Mouse (Mus musculus) heart, embryonic 11.5 days (tissue): ENCODE results near the gene Rpl7l1. TPM values are rescaled to one million over a fixed set of nuclear protein-coding genes. Genes with fewer than 3 reads are reported as not detected.
"Not testable (repeated sequence)": the region's sequence is repeated elsewhere in the genome, so short reads cannot be mapped to it uniquely, and the experiment has no call there.

Experiments
- ATAC-seq: fragments of 200-750 bp; cut with Nextera tagmentation; replicated peaks from 2 replicates; pipeline ENCODE4 v1.8.0; 2017; ENCODE audit warnings: moderate library complexity; ENCODE audit not compliant: insufficient number of reproducible peaks, low FRiP score, low TSS enrichment
- H3K27ac ChIP-seq: fragments of 300-500 bp; sonication (generic); 2 replicates; pipeline ENCODE4 v1.5.1; 2014; ENCODE audit warnings: mild to moderate bottlenecking, low read depth, low read length
- H3K27me3 ChIP-seq: fragments of 300-500 bp; sonication (generic); 2 replicates; pipeline ENCODE4 v1.6.1; 2014; ENCODE audit warnings: mild to moderate bottlenecking, low read length, mixed read lengths; ENCODE audit not compliant: control insufficient read depth, insufficient read depth
- H3K36me3 ChIP-seq: fragments of 300-500 bp; sonication (generic); 2 replicates; pipeline ENCODE4 v1.6.1; 2014; ENCODE audit warnings: mild to moderate bottlenecking, low read length, moderate library complexity, mixed read lengths; ENCODE audit not compliant: control insufficient read depth, insufficient read depth
- H3K4me1 ChIP-seq: fragments of 300-500 bp; sonication (generic); 2 replicates; pipeline ENCODE4 v1.6.1; 2014; ENCODE audit warnings: low read length; ENCODE audit not compliant: control insufficient read depth, insufficient read depth
- H3K4me2 ChIP-seq: fragments of 300-500 bp; sonication (generic); 2 replicates; pipeline ENCODE4 v1.6.1; 2014; ENCODE audit warnings: mild to moderate bottlenecking, moderate library complexity
- H3K4me3 ChIP-seq: fragments of 300-500 bp; sonication (generic); 2 replicates; pipeline ENCODE4 v1.5.1; 2014; ENCODE audit warnings: low read depth, low read length
- H3K9ac ChIP-seq: fragments of 300-500 bp; sonication (generic); 2 replicates; pipeline ENCODE4 v1.6.1; 2014; ENCODE audit warnings: mild to moderate bottlenecking, low read depth, low read length, moderate library complexity
- H3K9me3 ChIP-seq: fragments of 300-500 bp; sonication (generic); replicated peaks from 2 replicates; pipeline ENCODE4 v1.6.1; 2016; ENCODE audit warnings: low read length; ENCODE audit not compliant: control insufficient read depth
- WGBS: fragments of 180-500 bp; shearing (Covaris S2); extraction: QIAGEN DNeasy Blood & Tissue Kit; methylation state at CpG from one replicate; pipeline ENCODE4 v1.1.7; 2014; ENCODE audit not compliant: insufficient replicate concordance; 5-methylcytosine and 5-hydroxymethylcytosine counted together
- polyA plus RNA-seq: library from polyadenylated mRNA; unstranded; fragments of >200 nt; fragmentation: Nextera tagmentation; extraction: Ambion mirVana; gene quantifications from 2 replicates; pipeline ENCODE4 v1.2.1, GENCODE M21; 2014

Gene Rpl7l1
- polyA plus RNA-seq, 1 experiment from 2014 or later: 116 TPM

- Histone ChIP-seq H3K4me1 (0 out of 2 replicates have a peak, but pooled peaks cover 3% of the 10 kb centered on the region), H3K36me3 (no peaks in the 10 kb centered on the region), H3K9me3 (no peaks in the 10 kb centered on the region), H3K27me3 (no peaks in the 10 kb centered on the region), H3K4me2 (no peak overlapping the region), H3K9ac (no peak overlapping the region), H3K27ac (no peak overlapping the region), H3K4me3 (no peak overlapping the region)
- no peak for ATAC-seq
- 69% methylated on average over 2 of the region's 2 CpGs for WGBS
Observed at GRCm38 (mm10) chr17:46792963-46793362, 10.5 kb upstream of the Rpl7l1 start.

- not testable (repeated sequence) for ATAC-seq, H3K4me2 ChIP-seq, H3K4me1 ChIP-seq, H3K27ac ChIP-seq, H3K27me3 ChIP-seq, H3K4me3 ChIP-seq, H3K36me3 ChIP-seq, H3K9ac ChIP-seq, H3K9me3 ChIP-seq
- WGBS: 64% methylated on average over 2 of the region's 2 CpGs
Observed at GRCm38 (mm10) chr17:46787974-46788373, 5.5 kb upstream of the Rpl7l1 start.

GRCm38 (mm10) chr17:46786952-46787351, 4.5 kb upstream of the Rpl7l1 start:
- no peaks in the 10 kb centered on the region for H3K9me3 ChIP-seq
- H3K27me3 ChIP-seq: no peaks in the 10 kb centered on the region
- WGBS: 72% methylated on average over 5 of the region's 5 CpGs
- H3K27ac ChIP-seq: no peak overlapping the region
- no peak overlapping the region for H3K4me2 ChIP-seq
- no peaks in the 10 kb centered on the region for H3K36me3 ChIP-seq
- H3K4me1 ChIP-seq: no peaks in the 10 kb centered on the region
- no peak overlapping the region for H3K4me3 ChIP-seq
- ATAC-seq: no peak
- H3K9ac ChIP-seq: no peak overlapping the region

GRCm38 (mm10) chr17:46783222-46783565, 722 bp upstream of the Rpl7l1 start:
- Histone ChIP-seq H3K9ac (no peak overlapping the region), H3K27ac (peak overlapping the region; percentile 85; the same call in 1 of the 2 replicates)
- WGBS: 79% methylated on average over 2 of the region's 2 CpGs

GRCm38 (mm10) chr17:46781876-46782275, 596 bp downstream of the Rpl7l1 start:
- Histone ChIP-seq H3K27me3 (no peaks in the 10 kb centered on the region), H3K9ac (peak overlapping the region; percentile 88), H3K27ac (peak overlapping the region; percentile 85), H3K4me1 (no peaks in the 10 kb centered on the region), H3K4me3 (peak overlapping the region; percentile 77), H3K36me3 (peaks cover 31% of the 10 kb centered on the region), H3K9me3 (no peaks in the 10 kb centered on the region), H3K4me2 (peak overlapping the region; percentile 69)
- WGBS: 5% methylated on average over 11 of the region's 11 CpGs
- no peak for ATAC-seq

More at GRCm38 (mm10) chr17:46783222-46783565, 722 bp upstream of the Rpl7l1 start:
- Histone ChIP-seq H3K9me3 (no peaks in the 10 kb centered on the region), H3K4me2 (peak overlapping the region; percentile 69), H3K4me1 (no peaks in the 10 kb centered on the region), H3K36me3 (peaks cover 19% of the 10 kb centered on the region), H3K4me3 (peak overlapping the region; percentile 77), H3K27me3 (no peaks in the 10 kb centered on the region)
- ATAC-seq: no peak; the same call in 1 of the 2 replicates

- WGBS: 82% methylated on average over 3 of the region's 3 CpGs
- peaks cover 7% of the 10 kb centered on the region for H3K4me1 ChIP-seq
- no peak overlapping the region for H3K4me2 ChIP-seq
- ATAC-seq: no peak
- no peak overlapping the region for H3K27ac ChIP-seq
- H3K36me3 ChIP-seq: peaks cover 44% of the 10 kb centered on the region
- H3K9me3 ChIP-seq: no peaks in the 10 kb centered on the region
- no peaks in the 10 kb centered on the region for H3K27me3 ChIP-seq
- H3K9ac ChIP-seq: no peak overlapping the region
- H3K4me3 ChIP-seq: no peak overlapping the region
Observed at GRCm38 (mm10) chr17:46776087-46776486, 6.4 kb downstream of the Rpl7l1 start.

GRCm38 (mm10) chr17:46775070-46775469, 7.4 kb downstream of the Rpl7l1 start:
- peaks cover 39% of the 10 kb centered on the region for H3K36me3 ChIP-seq
- no peaks in the 10 kb centered on the region for H3K9me3 ChIP-seq
- no peak for ATAC-seq
- H3K4me3 ChIP-seq: no peak overlapping the region
- WGBS: 93% methylated on average over 9 of the region's 9 CpGs
- no peaks in the 10 kb centered on the region for H3K27me3 ChIP-seq
- H3K4me2 ChIP-seq: no peak overlapping the region
- H3K4me1 ChIP-seq: peaks cover 7% of the 10 kb centered on the region
- no peak overlapping the region for H3K9ac ChIP-seq
- no peak overlapping the region for H3K27ac ChIP-seq

GRCm38 (mm10) chr17:46774131-46774472, 8.4 kb downstream of the Rpl7l1 start:
- H3K36me3 ChIP-seq: peaks cover 32% of the 10 kb centered on the region
- no peak overlapping the region for H3K27ac ChIP-seq
- peaks cover 7% of the 10 kb centered on the region for H3K4me1 ChIP-seq
- 0 out of 2 replicates have a peak overlapping the region, but pooled peaks have one; percentile 16 for H3K9ac ChIP-seq
- ATAC-seq: no peak
- H3K4me2 ChIP-seq: no peak overlapping the region; the same call in 1 of the 2 replicates
- WGBS: 49% methylated on average over 2 of the region's 2 CpGs
- H3K27me3 ChIP-seq: no peaks in the 10 kb centered on the region
- no peaks in the 10 kb centered on the region for H3K9me3 ChIP-seq
- H3K4me3 ChIP-seq: no peak overlapping the region

GRCm38 (mm10) chr17:46773278-46774130, 9.0 kb downstream of the Rpl7l1 start:
- peak overlapping the region; percentile 84 for H3K4me3 ChIP-seq
- H3K9ac ChIP-seq: peak overlapping the region; percentile 89
- H3K9me3 ChIP-seq: no peaks in the 10 kb centered on the region
- H3K27me3 ChIP-seq: no peaks in the 10 kb centered on the region
- peak overlapping the region; percentile 89 for H3K4me2 ChIP-seq
- H3K27ac ChIP-seq: peak overlapping the region; percentile 70
- peaks cover 28% of the 10 kb centered on the region for H3K36me3 ChIP-seq
- ATAC-seq: no peak
- WGBS: 10% methylated on average over 19 of the region's 20 CpGs
- peaks cover 7% of the 10 kb centered on the region for H3K4me1 ChIP-seq
